Mouse (Mus musculus) retina, adult 2 months (tissue): Measurements from ENCODE around the gene Chmp1a.
"Not testable (repeated sequence)": the region's sequence is repeated elsewhere in the genome, so short reads cannot be mapped to it uniquely, and the experiment has no call there.

Experiments used
- DNase-seq: peaks from one replicate; pipeline ENCODE4 v3.0.0-alpha.2; 2012; ENCODE audit warnings: low read depth, low spot score

Chmp1a gene

DNA sequence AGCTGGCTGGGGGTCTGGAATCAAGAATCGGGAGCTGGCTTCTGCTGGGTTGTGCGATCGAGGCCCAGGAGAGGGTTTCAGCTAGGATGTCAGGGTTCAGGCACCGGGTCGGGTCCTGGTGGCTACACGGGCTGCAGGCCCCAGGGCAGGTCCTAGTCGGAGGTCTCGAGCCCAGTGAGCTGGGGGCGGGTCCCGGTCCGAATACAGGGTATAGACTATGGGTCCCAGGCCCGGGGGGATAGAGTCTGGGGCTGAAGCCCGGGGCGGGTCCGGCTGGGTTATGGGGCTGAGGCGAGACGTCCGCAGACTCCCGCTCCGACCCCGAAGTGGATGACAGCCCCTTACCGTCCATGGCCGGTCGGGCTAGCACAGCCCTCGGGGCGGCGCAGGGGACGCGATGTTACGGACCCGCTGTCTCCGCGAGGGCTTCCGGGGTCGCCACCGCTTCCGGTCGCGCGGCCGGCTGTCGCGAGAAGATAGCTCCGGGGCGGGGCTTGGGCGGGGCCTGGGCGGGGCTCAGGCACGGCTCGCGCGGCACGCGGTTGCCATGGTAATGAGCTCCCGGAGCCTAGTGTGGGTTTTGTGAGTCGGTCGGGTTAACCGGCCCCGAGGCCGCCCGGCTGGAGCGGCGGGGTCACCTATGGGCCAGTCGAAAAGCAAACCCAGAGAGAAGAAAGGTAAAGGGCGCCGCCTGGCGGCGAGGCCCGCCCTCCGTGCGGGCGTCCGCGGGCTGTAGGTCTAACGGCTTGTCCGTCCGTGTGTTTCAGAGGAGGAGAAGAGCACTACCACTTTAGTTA, at the start of gene Chmp1a, which contains the start of gene Spata33:
Chmp1a (minus strand) TSS at position 443 of the 797 bp plus-strand sequence.
Spata33 (plus strand) TSS at position 512 of the 797 bp plus-strand sequence.
- peak; percentile 64 for DNase-seq

DNA sequence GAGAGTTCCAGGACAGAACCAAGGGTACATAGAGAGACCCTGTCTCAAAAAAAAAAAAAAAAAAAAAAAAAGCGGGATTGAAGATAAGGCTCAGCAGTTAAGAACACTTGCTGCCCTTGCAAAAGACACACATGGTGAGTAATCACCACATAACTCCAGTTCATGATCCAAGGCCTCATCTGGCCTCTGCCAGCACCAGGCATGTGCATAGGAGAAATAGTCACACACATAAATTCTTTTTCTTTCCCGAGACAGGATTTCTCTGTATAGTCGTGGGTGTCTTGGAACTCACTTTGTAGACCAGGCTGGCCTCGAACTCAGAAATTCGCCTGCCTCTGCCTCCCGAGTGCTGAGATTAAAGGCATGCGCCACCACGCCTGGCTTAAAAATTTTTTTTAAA, 45.0 kb upstream of the Chmp1a start:
- DNase-seq, result not testable (repeated sequence)

DNA sequence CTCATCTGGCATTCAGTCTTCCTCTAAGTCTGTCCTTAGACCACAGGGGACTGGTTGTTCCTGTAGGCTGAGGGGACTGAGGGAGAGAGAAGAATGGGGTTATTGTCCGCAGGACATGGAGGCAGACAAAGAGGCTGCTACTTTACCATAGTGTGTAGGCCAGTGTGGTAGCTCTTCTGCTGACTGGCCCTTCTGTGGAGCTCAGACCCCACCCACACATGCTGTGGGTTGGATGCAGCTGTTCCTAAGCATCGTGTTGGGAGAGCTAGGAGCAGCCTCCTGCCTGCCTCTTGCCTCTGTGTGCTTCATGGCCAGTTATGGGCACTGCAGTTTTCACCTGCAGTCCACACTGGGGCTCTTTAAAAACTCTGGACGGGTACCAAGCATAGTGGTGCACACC, 44.6 kb upstream of the Chmp1a start:
- DNase-seq, result no peak

DNA sequence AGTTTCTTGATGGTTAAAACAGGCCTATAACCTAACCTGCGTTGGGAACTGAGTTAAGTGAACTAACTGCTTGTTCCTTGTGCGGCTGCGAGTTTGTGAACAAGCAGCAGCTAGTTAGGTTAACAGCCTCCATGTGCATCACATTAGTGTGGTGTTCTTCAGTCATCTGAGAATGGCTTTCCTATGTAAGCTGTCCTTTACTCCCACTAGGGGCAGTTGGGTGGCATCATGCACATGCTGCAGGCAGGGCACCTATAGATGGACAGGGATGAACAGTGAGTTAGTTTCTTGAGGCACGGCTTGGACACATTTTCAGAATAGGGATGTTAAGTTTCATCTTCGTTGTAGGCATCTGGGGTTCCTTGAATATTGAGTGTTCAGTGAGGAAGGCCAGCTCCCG, 42.6 kb upstream of the Chmp1a start:
- no peak for DNase-seq

DNA sequence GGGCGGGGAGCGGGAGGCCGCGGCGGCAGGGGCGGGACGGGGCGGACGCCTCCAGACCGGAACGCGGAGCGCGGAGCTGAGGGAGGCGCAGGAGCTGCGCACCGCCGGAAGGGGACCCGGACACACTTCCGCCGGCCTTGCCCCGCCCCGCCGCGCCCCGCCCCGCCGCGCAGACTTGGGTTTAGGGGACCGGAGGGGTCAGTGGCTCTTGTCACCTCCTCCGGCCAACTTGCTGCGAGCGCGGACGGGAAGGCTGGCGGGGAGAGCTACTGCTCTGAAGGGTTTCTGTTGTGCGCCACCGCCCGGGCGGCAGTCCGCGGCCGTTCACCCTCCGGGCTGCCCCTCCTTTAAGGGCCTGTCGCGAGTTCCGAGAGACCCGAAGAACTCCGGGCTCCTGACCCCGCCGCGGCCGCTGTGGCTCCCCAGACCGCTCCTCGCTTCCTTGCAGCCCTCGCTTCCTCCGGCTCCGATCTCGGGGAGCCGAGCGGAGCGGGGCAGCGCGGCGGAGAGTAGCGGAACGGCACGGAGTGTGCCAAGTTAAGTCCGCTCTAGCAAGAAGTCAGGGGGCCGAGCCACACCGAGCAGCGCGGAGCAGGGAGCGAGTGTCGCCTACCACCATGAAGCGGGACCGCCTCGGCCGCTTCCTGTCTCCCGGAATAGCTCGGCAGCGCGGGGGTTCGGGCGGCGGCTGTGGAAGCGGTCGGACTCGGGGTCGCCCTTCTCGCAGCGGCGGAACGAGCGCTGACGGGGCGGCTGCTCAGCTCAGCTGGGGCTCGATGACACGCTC, 41.7 kb upstream of the Chmp1a start, which contains the start of the genes Zfp276 and Vps9d1:
Zfp276 (plus strand) TSS at position 97 of the 787 bp plus-strand sequence.
Vps9d1 (minus strand) TSS at position 250 of the 787 bp plus-strand sequence.
- peak; percentile 61 for DNase-seq

DNA sequence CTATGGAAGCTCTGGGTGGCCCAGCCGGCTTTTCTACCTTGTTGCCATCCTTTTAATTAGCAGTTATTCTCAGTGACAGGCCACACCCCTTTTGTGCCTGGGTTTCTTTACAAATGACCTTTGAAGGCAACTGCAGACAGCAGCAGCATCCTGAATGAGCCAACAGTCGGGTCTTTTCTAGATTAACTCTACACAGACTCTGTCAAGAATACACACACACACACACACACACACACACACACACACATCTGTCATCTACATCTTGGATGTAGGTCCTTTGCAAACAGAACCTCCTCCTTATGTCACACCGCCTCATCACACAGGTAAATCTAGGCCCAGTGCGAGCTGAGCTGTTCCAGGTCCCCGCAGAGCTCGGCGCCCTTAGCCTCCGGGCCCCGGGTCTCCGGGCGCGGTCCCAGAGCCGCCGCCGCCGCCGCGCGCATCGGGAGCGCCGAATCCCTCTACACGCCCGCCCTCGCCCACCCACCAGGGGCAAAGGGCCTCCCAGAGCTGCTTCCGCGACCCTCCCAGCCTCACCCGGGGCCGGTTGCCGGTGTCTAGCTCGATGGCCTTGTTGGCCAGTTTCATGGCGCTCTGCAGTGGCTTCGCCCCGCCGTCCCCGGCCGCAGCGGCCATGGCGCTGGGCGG, 41.0 kb upstream of the Chmp1a start:
- no peak for DNase-seq

DNA sequence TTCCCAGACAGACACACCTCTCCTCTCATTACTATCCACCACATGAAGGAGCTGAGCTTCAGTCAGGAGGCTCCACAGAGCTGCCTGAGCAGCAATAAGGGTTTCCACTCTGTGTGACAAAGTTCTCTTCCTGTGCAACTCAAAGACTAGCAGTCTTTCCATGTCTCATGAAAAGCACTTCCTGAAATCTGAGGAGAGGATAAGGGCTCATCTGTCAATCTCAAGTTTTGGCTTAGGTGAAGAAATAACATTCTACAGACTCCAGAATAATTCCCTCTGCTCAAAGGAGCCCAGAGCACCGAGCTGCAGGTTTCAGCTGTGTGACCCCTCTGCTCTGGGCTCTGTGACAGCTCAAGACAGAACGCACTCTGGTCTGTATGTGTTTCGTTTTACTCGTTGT, 40.4 kb upstream of the Chmp1a start:
- DNase-seq, result no peak

DNA sequence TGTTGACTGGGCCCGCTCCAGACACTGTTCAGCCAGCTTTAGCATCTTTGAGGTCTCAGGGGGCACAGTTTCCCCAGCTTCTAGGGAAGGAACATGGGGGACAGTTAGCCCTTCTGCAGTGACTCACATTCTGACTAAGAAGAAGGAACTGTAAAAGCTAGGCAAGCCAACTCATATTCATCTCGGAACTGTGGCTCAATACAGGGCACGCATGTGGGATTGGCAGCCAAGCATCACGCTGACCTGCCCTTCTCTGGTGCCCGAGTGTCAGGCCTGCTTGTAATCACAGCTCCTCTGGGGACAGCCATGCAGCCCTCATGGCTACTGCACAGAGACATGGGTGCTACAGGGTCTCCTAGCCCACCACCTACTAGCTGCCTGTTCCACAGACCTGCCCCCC, 38.4 kb upstream of the Chmp1a start:
- no peak for DNase-seq

DNA sequence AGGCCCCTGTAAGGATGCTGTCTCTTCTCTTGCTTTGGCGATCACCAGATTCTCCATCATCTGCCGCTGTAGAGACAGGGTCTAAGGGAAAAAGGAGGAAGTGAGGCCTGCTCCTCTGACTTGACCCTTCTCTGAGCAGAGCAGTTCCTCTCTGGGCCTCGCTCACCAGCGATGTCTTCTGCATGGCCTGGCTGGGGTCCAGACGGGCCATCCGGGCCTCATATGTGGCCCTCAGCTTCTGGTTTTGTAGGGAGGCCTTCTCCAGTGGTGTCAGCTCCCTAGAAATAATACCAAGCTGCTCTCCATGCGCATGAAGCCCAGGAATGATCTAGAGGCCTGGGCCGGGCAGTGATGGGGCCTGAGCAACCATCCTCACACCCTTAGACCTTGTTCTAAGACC, 36.0 kb upstream of the Chmp1a start:
- no peak for DNase-seq

DNA sequence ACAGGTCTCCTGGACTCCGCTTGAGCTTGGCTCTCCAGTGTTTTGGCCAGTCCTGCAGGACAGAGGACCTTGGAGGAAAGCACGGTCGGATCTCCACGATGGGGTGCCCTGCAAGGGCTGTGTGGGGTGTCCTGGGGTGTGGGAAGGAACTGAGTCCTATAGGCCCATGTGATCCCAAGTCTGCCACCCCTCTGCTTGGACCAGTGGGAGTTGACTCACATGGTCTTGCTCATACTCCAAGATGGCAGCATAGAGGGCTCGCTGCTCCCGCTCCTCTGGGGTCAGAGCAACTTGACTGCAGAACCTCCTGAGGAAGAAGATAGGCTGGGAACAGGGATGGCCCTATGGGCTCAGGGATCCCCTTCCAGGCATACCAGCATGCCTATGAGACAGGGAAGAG, 35.2 kb upstream of the Chmp1a start:
- no peak for DNase-seq

DNA sequence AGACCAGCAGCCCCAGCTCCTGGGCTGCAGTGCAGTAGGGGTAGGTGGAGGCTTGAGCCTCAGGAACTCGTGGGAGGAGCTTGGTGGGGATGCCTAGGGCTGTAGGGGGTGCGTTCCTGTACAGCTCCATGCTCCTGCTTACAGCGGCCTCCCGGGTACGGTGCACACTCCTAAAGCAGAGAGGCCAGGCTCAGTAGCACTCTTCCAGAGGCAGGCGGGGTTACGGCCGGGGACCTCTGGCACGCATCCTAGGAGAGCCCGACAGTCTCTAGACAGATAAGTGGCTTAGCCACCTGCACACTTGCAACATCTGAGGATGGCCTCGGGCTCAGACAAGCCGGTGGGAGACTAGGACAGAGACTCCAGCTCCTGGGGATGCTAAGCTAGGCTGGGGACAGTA, 33.0 kb upstream of the Chmp1a start:
- no peak for DNase-seq

DNA sequence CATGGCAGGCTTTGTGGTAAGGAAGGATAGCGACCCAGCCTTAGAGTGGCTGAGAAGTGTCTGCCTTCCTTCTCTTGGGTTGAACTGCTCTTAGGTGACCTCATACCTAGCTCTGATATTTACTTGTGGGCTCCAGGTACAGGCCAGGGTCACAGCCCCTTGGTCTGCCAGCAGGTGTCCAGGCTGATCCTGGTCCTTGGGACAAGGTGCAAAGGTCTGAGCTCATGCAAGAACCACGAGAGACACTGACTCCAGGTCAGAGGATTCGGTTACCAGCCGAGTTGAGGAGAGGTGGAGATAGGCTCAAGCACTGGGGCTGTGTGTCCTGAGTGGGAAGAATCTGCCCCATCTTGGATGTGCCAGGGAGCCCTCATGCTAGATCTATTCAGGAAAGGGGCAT, 31.8 kb upstream of the Chmp1a start:
- no peak for DNase-seq

DNA sequence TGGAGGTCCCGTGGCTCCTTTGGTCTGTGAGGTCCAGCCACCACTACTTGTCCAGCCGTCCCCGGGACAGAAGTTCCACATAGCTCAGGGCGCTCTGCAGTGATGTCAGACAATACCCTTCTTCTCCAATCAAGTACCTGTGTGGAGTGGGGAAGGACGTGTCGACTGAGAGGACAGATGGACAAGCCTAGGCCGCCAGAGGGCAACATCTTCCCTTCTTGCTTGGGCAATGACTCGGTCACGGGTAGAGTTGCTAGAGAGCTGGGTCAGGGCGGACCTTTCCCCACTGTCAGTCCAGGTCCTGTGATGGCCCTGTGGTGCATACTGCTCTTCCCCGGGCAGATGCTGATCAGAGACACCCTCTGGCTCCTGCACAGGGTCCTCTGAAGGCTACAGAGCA, 30.5 kb upstream of the Chmp1a start:
- no peak for DNase-seq

DNA sequence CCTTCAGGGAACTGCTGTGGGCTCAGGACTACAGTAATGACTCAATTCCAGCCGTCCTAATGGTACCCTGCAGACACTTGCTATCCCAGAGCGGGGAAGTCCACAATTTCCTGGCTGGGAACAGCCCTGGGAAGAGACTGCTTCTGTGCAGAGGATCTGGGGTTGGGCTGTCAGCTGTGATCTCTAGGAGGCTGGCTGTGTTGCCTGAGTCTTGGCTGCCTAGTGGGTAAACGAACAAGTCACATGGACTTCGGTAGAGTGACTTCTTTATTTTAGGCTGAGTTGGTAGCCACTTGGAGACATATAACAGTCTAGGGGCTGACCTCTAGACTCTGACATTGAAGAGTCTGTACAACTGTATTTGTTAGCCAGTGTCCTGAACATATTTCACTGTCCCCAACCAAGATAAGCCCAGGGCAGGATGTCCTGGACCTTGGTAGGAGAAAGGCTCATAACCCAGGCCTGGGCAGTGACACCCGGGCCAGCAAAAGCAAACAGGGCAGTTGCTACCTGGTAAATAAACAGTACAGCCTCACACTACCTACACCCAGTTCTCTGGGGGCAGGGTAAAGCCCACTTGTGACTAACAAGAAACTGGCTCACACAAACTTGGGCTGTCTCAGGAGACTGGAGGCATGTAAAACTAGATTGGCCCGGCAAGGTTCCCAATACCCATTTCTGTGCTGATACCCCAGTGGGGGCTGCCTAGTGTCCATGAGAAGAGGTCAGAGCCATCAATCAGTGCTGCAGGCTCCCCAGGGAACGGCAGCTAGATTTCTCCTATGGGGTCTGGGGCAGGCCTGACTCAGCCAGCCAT, 29.8 kb upstream of the Chmp1a start:
- no peak for DNase-seq

DNA sequence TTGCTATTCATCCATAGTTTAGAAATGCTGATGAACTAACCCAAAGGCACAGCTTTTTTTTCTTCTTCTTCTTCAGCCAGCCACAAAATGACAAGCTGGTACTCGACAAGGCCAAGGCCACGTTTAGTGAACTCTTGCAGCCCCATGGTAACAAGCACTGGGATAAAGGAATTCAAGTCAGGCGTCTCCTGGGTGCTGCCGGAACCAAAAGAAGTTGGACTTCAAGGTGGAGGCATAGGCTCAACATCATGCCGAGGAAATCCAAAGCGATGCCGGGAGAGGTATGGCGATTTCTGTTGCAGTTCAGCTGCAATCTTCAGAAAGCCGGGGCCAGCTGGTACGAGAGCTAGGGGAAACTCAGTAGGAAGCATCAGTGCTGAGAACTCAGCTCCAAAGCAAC, 26.8 kb upstream of the Chmp1a start:
- no peak for DNase-seq

DNA sequence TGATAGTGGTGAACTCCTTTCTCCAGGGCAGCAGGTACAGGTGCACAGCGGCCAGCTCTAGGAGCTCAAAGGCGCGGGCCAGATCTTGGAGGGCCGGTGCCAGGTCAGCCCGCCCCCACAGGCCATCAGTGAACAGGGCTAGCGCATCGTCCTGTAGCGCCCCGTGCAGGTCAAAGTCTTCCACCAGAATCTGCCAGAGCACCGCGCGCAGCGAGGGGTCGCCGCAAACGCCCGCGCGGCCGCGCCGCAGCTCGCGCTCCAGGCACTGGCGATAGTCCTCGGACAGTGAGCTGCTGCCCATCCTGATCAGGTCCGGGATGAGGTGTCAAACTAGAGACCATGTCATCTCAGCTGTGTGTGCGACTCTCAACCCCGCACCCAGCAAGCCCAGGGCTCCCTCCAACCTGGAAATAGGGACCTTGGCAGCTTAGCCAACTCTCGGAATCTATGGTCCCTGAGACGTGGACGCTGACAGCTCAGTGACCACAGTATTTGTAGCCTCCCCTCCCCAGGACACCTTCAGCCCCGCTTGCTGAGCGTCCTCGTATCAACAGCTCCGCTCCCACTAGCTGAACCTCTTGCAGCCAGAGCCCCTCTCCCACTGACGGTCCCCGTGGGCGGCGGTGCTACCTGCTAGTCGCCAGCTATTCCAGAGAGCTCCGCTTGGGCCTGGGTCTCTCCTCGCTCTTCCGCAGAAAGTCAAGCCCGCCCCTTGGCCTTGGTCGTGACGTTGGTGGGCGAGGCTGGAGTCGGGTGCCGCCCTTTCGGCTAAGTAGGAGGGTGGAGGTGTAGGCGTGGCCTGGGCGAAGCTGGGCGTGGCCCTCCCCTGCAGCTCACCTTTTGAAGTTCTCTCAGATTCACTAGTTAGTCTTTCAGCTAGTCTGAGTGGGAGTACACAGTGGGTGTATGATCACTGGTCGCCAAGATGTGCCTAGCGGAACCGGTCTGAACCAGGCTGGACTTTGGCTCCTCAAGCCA, 23.2 kb upstream of the Chmp1a start, which contains the start of gene Spata2l:
Spata2l (minus strand) TSS at position 714 of the 978 bp plus-strand sequence.
- DNase-seq, result no peak

DNA sequence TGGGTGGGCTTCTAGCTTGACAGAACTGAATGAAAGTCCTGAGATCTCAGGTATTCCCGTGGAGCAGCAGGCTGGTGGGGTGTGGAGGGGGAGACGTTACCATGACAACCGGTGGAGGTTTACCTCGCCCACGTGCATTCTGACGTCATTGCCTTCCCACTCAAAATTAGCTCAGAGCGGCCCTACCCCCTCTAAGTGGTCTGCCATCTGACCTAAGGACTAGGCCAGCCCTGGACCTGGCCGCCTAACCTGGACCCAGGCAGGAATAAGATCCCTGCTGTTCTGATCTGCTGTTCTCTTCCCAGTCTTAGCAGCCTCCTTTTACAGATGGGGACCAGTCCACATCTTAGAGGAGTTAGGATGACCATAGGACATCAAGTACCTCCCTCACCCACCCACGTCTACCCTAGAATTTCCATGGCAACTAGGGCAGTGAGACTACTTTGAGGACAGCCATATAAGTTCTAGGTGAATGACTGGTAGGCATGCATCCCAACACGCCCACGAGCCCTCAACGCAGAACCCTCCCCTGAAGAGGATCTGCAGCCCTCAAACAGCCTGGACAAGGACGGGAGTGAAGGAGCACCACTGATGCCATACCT, 22.5 kb upstream of the Chmp1a start:
- no peak for DNase-seq

DNA sequence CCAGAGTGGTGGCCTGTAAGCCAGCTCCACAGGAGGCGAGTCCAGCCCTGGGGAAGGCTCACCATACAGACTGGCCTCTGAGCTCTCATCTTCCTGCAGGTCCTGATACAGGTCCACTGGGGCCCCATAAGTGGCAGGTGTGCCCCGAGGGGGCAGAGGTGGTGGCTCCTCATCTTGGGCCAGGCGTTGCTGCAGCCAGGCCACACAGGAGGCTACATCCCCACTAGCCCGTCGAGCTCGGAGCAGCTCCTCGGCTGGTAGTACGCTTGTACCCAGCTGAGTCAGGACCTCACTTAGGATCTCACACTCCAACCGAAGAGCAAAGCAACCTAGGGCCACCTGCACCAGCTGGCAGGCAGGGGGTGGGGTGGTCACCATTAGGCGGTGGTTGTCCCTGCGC, 21.2 kb upstream of the Chmp1a start:
- DNase-seq, result no peak

DNA sequence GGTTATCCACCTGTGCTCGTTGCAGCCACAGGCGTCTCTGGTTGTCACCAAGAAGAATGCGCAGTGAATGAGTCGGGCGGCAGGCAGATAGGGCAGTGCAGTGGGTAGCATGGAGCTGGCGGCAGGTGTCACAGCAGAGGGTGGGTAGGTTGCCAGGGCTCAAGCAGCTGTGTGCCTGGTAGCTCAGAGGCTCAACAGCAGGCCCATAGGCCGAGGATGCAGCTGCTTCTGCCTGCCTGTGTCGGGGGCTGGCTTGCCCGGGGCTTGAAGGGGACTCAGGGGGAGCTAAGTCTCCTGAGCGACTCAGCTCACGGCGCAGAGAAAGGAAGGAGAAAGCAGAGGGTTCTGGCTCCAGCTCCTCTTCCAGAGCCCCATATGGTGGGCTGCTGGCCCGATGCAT, 20.7 kb upstream of the Chmp1a start:
- DNase-seq, result no peak

DNA sequence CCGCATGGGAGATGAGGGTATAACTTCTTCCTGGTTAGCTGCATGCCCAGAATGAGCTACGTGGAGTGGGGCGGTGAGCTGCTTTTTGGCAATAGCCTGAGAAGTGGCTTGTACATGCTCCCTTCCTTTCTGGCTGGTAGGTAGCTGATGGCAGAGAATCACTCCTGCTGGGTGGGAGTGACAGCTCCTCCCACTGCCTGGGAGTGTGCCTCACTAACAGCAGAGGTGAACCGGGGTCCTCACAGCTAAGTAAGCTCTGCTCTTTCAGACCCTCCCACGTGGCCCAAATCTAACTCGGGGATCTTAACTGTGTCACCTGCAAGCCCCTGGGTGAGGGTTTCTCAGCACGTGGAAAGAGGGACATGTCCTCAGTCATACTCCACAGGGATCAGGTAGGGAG, 20.0 kb upstream of the Chmp1a start:
- no peak for DNase-seq
